Mouse (Mus musculus): ENCODE data around the gene Ncoa7. TPM values are rescaled to one million over a fixed set of nuclear protein-coding genes. Genes with fewer than 3 reads are reported as not detected.
A peak's percentile ranks its signal among the peaks of the same experiment; 100 is the strongest.
"Not testable (repeated sequence)": the region's sequence is repeated elsewhere in the genome, so short reads cannot be mapped to it uniquely, and the experiment has no call there.

Ncoa7 gene
- total RNA-seq, 2 experiments from 2014 or later = 94.7 to 100 TPM

DNA sequence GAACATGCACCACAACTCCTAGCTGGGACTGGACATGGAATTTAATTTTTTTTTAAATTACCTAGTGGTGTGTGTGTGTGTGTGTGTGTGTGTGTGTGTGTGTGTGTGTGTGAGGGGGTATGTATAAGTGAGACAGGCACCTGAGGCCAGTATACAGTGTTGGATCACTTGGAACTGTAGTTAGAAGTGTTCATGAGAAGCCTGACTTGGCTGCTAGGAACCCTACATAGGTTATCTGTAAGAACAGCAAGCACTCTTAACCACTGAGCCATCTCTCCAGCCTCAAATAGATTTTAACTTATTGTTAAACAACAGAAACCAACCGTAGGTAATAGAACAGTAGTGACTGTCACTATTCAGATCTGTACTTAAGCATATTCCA is 14.8 kb downstream of the Ncoa7 start:
- no peak for DNase-seq (ENCODE audit: low spot score in 2 of 2)

DNA sequence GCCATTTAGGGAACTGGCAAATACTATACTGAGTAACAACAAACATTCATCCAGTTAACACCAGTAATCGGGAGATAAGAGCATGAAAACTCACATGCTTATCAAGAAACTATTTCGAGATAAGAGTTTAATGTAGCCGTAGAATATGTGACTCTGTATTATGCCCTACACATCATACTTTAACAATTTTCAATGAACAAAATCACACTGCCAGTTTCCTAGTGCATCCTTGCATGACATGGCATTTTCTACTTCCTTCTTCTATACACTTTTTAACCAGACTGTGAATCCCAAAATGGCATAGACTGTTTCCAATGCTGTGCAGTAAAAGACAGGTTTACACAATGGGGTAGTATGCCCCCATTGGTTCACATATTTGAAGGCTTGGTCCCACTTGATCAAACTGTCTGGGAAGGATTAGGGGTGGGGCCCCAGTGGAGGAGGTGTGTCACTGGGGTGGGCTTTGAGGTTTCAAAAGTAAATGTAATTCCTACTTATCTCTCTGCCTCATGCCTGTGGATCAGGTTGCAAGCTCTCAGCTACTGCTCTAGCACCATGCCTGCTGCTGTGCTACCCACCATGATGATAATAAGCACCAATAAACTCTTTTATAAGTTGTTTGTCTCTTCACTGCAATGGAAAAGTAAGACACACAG is 15.3 kb downstream of the Ncoa7 start:
- DNase-seq (ENCODE audit: low spot score in 2 of 2) = no peak

DNA sequence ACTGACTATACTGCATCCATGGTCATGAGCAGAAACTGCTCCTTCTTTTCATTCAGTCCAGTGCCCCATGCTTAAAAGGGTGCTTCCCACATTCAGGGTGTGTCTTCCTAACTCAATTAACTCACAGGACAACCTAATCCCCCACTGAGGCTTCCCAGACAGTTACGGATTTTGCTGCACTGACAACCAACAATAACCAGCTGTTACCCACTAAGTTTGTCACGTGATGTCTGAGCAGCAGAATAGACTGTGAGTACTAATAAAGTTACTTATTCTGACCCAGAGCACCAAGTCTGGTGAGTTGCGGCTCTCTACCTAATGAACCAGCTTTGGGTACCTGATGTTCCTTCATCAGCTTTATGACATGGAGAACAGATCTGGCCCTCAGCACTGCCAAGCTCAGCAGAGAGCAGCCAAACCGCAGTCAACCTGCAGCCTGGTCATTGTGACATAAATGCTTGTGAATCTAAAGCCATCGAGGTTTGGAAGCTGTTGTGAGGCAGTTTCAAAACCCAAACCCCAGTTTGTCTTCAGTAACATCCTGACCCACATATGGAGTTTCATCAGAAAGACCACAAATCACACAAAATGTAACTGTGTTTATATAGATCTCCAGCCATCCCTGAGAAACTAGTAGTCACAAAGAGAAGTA is 16.9 kb downstream of the Ncoa7 start:
- no peak for DNase-seq (ENCODE audit: low spot score in 2 of 2)

DNA sequence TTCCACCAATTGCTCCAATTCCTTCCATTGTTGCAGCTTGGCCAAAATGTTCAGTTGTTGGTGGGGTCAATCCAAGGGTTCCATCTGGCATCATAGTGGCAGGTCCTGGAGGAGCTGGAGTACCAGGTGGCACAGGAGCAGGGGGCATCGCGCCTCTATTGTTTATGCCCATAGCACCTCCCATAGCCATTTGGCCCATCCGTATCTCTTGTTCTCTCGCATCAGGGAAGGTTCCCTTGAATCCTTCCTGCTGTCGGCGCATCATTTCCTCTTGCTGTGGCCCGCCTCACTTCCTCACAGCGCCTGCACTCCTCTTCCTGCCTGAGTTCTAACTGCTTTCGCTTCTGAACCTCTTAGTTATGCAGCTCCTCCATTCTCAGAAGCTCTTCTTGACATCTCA is 22.2 kb downstream of the Ncoa7 start:
- DNase-seq (ENCODE audit: low spot score in 2 of 2) = not testable (repeated sequence)

DNA sequence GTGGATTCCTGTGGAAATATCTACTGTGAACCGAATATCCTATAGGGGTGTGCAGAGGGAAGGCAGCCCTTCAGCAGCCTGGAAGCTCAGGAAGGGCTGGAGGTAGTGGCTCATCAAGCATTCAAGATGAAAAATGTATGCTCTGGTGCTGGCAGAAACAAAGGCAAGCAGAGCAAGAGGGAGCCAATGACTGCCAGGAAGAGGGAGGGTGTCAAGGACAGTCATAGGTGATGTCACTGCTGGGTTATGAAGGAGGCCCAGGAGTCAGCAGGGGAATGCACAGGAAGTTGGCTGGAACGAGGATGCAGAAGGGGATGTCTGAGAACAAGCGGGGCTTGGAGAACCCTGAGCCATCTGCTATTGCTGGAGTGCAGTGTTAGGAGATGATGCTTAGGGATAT is 24.9 kb downstream of the Ncoa7 start:
- DNase-seq (ENCODE audit: low spot score in 2 of 2) = no peak

DNA sequence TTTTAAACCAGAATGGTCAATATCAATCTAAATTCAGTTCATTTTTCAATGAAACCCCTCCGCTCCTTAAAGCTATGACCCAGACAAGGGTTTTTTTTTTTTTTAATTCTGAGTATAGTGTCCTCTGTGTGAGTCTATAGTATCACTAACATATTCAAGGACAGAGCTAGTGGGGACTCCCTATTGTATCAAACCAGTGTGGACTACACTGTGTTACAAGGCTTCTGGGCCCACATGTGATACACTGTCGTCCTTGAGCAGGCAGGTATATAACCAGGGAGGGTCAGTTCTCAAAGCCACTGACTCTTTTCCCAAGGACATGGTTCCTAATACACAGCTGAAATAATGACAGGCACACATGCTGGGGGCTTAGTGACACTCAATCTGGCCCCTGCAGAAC is 27.1 kb downstream of the Ncoa7 start:
- DNase-seq (ENCODE audit: low spot score in 2 of 2) = no peak

DNA sequence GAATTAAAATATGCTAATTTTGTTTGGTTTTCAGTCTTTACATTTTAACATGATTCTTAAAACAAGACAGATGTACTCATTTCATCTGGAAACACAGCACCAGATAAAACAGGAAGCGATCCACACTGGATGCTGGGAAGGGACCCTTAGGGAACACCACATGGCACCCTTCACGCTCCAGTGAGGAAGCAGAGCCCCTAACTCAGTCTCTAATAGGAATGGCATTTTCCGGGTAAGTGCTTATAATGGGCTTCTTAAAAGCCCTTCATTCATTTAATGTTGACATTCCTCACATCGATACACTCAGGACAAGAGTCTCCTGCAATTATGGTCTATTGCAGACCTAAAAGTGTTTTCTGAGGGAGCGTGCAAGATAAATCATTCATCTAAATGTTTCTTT is 27.6 kb downstream of the Ncoa7 start:
- no peak for DNase-seq (ENCODE audit: low spot score in 2 of 2)

DNA sequence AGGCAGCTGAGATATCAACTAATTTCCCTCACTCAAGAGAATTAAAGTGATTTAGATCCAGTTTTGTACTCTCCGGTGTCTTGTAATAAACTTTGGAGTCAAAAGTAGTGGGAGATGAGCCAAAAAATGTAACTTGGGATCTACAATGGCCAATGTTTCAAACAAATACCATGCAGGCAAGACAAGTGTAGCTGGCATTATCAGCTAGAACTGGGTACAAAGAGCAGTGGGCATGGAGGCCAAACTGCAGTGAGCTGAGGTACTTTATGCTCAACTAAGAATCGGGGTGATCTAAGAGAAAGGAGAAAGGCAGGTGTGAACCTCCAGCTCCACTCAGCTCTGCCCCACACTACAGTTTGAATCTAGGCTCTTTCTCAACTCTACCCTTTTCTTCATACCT is 28.7 kb downstream of the Ncoa7 start:
- no peak for DNase-seq (ENCODE audit: low spot score in 2 of 2)

DNA sequence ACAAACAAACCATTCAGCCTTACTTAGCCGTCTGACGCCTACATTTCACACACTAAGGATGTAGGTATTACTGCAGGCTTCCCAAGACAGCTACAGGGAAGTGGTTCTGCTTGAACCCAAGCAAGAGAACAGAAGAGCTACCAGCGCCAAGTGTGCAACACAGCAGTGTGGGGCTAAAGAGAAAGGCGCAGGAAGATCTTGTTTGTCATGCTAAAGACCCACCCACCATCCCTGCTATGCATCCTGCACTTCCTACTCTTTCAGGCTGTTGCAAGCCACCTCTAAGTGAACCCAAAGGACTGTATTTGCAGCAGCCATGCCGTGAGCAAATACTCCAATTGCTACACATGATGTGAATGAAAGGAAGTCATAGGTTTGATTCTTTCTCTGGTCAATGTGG is 29.9 kb downstream of the Ncoa7 start:
- no peak for DNase-seq (ENCODE audit: low spot score in 2 of 2)

DNA sequence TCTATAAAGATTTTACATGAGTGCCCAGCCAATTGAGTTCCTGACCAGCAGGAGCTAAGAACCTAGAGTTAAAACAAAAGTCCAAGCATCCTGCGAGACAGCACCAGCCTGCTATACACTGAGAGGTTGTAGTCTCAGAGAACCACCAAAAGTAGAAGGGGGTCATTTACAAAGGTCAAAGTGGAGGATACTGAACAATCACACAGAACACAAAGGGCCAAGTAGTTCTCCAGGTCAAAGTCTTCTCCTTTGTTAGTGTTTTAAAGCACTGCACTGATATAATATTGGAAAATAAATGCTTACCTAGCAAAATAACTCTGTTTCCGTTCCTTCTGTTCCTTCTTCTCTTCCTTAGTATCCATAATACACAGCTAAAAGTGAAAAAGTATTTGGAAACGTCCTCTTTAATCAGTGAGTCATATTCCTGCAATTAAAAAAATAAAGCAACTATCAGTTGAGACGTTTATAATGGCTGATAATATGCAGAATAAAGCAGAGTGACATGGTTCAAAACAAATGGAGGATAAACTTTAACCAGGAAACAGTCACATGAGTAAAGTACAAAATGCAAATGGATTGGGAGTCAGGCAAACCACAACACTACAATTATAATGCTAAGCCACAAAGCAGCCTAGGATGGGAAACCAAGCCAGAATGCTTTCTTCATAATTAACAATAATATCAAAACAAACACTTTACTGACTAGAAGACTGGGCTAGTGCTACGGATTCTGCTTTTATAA is 31.5 kb downstream of the Ncoa7 start:
- DNase-seq (ENCODE audit: low spot score in 2 of 2) = no peak

DNA sequence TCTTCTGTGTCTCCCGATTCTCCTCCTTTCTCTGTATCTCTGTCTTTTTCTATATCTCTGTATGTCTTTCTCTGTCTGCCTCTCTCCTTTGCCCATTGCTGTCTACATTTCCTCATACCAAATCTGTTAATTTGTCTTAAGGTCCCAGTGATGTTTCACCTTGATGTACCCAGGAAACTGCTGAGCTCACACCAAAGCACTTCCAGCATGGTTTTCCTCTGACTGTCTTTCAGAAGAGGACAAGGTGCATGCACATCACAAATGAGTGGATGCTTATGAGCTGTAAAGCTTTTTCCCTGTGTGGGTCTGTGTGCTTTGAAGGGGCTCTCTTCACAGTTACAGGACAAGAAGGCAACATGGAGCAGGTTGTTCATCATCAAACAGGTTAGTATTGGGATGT is 34.3 kb downstream of the Ncoa7 start:
- DNase-seq (ENCODE audit: low spot score in 2 of 2) = no peak

DNA sequence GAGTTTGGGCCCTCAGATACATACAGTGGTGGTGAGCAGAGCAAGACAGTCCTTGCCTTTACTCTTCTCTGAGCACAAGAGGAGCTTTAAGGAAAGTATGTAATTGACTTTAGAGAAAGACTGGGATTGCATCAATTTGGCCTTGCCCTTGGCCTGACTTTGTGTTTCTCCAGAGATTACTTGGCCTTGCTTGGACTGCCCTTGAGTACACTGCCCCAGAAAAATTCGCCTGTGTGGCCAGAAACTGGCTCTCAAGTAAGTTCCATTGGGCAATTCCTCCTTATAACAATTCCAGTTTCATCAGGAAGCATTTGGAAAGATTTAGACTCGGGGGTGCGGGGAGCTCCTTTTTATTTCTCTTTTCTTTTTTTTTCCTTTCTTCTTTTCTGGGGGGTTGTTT is 34.9 kb downstream of the Ncoa7 start:
- no peak for DNase-seq (ENCODE audit: low spot score in 2 of 2)

DNA sequence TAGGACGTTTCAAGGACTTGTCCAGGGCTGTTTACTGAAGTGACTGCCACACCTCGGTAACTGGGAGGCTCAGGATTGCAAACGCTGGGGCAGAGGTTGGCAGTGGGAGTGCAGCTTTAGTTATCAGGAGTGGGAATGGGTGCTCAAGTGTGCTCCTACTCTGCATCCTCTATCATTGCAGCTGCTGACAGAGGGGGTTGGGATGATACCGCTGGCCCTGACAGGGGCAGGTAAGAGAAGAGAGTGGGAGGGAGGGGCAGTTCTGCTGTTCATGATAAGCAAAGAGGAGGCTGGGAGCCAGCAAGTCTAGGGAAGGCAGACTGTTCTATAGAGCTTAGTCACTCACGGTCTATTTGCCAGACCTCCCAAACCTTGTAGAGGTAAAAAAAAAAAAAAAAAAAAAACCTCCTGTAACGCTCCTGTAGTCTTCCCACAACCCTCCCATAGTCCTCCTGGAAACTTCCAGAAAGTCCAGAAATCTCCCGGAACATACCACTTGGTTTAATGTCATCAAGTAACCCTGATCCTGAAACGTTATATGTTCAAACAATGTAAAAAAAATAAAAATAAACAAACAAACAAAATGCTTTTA is 39.9 kb downstream of the Ncoa7 start:
- DNase-seq (ENCODE audit: low spot score in 2 of 2) = no peak

DNA sequence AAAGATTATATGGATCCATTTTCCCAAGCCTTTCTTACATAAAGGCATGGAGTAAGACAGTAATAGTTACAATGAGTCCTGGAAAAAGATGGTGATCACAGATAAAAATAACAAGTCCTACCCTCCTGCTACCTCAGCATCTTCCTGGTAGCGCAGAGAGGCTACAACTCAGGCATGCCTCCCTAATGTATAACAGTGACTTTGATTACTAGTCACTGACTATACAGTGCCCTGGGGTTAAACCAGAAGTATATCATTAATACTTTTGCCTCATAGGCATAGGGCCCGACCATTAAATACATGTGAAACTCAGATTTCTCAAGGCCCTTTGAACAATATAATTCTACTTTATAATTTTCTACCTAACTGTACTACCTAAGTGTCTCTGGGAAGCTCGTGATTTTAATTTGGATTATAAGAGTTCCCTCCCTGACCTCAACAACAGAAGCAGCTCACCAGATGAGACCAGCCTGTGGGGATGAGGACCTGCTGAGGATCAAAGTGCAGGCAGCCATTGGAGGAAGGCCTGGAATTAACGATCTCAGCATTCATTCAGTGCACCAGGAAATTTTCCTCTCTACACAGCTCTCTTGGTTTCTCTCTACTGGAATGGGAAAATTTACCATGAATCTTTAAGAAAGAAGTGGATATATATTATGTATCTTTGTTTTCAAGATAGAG is 40.7 kb downstream of the Ncoa7 start:
- DNase-seq (ENCODE audit: low spot score in 2 of 2) = no peak

DNA sequence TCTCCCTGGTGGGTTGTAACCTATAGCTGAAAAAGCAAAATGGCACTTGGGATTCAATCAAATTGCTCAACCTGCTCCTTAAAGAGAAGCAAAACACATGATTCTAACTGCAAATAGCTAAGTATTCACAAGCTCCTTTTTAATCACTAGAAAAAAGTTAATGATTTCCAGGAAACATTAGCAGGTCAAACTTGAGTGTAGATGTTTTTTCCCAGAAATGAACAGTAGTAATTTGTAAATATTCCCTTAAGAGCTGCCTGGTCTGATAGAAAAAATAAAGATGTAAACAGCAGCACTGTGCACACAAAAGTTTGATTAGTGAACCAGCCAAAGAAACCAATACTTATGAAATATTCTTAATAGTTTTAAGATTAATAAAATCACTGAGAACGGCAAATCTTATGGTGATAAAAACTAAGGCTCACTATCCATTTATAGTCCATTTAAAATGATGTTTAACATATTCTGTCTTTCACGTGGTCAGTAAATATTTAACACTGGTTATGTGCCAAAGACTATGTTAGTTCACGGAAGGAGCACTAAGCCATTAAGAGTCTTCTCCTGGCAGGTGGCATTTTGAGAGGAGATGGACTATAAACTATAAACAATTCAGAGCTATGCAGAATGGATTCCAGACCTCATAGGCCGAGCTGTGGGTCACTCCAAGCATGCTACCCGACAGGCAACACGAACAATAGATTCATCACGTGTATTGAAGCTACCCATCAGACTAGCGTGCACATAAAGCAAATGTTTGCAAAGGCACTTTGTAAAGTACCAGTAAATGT is 43.6 kb downstream of the Ncoa7 start:
- DNase-seq (ENCODE audit: low spot score in 2 of 2) = no peak

DNA sequence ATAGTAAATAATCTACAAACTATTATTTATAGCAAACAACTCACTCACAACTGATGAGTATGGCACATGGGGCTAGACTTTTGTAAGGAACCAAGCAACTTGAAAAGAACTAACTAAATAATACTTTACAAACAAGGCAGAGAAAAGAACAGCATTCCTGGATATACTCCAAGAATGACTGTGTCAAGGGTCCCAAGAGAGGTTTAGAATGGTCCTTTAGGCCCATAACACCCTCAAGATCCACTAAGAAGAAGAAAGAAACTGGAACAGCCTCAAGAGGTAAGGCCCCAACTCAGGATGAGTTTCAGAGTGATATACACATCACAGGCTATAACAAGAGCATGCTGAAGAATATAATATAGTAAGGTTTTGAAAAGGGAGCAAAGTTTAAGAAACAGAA is 47.1 kb downstream of the Ncoa7 start:
- no peak for DNase-seq (ENCODE audit: low spot score in 2 of 2)

DNA sequence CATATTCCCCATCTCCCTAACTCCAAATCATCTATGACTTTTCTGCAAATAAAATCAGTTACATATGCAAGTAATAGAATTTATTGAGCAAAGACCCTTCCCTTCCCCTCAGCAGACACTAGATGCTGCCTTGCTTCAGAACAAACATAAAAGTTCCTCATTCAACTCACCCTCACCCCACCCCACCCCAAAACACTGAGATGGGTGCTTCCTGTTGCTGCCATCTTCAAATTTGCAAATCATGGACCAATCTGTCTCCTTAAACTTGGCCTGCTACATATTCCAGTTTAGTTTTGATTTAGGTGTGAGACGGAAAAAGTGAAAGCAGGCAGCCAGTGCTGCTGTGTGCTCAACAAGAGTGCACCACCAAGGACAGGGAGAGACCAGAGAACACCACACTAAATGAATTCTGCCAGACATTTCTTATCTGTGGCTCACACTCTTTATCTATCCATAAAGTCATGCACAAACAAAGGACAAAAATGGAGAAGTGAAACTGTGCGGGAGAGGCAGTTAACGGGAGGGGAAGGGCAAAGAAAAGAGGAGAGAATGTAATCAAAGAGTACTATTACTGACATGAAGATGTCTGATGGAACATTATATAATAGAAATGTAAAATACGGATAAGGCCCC is 48.2 kb downstream of the Ncoa7 start:
- DNase-seq (ENCODE audit: low spot score in 2 of 2) = no peak

DNA sequence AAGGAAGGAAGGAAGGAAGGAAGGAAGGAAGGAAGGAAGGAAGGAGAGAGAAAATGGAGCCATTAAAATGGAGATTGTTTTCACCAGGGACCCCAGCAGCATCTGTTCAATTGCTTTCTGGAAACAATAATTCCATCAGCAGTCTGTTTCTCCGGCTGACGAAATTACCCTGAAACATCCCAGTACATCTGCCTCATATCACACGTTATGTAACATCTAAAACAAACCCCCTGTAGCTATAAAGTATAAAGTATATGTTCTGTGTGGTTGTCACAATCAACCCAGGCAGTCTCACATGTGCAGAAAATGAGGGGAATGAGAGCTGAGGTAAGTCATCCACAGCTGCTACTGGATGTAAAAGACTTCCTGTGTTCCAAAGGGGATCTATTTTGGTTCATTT is 49.0 kb downstream of the Ncoa7 start:
- DNase-seq (ENCODE audit: low spot score in 2 of 2) = peak in 1 of 2 experiments; percentile 43

DNA sequence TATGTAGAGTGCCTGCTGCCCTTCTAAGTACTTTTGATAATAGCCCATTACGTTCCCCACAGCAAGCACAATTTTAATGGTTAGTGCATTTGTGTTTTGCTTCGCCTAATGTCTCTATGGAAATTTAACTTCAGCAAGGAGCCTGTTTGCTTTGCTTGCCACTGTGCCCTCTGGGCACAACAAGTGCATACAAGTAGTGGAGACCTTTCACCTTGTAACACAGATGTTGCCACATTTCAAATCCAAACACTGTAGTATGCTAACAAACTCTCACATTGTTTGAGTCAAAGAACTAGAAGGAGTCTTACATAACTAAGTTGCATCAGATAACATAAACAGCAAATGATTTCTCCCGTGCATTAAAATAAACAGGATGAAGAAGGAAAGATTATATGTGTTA is 50.6 kb downstream of the Ncoa7 start:
- no peak for DNase-seq (ENCODE audit: low spot score in 2 of 2)

DNA sequence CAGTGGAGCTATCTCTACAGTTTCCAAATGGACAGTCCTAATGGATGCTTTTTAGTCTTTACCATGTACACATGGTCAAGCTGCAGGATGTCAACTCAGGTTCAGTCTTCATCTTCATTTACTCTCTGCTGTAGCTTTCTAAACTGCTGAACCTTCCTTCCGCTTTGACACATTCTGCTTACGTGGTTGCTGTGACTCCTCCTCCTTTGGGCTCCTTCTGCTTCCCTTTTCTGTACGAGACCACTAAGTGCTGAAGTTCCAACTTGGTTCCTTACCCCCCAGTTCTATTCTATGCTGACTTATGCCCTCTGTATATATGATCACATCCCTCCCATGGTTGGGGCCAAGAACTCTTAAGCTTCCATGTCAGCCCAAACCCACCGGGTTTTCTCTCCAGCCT is 51.5 kb downstream of the Ncoa7 start:
- no peak for DNase-seq (ENCODE audit: low spot score in 2 of 2)
